Mouse (Mus musculus): ENCODE data around the gene Def8. TPM values are rescaled to one million over a fixed set of nuclear protein-coding genes. Genes with fewer than 3 reads are reported as not detected.
"Not testable (repeated sequence)": the region's sequence is repeated elsewhere in the genome, so short reads cannot be mapped to it uniquely, and the experiment has no call there.

The Def8 gene
- polyA plus RNA-seq, 1 experiment from 2014 or later, result 13.0 TPM

DNA sequence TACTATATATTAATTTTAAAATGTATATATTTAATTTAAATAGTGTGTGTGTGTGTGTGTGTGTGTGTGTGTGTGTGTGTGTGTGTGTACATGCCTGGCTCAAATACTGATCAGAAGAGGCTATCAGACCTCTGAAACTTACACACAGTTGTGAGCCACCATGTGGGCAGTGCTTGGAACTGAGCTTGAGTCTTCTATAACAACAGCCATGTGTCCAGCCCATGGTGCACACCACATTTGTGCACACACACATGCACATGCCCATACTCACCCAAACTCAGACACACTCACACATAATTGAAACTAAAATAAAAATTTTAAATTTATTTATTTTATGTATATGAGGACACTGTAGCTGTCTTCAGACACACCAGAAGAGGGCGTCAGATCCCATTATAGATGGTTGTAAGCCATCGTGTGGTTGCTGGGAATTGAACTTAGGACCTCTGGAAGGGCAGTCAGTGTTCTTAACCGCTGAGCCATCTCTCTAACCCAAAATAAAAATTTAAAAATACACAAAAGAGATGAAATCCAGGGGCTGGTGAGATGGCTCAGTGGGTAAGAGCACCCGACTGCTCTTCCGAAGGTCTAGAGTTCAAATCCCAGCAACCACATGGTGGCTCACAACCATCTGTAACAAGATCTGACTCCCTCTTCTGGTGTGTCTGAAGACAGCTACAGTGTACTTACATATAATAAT, 8.2 kb upstream of the Def8 start:
- H3K4me3 ChIP-seq (replicated peaks); H3K27ac ChIP-seq; H3K36me3 ChIP-seq; H3K9me3 ChIP-seq (replicated peaks); DNase-seq; H3K4me2 ChIP-seq; H3K9ac ChIP-seq; ATAC-seq (ENCODE audit: low read depth): not testable (repeated sequence)
- 66% methylated on average over 5 of the region's 5 CpGs for WGBS (ENCODE audit: insufficient replicate concordance)
- peaks cover 60% of the 10 kb centered on the region for H3K4me1 ChIP-seq (replicated peaks)
- H3K27me3 ChIP-seq, result peaks cover 41% of the 10 kb centered on the region

- H3K9ac ChIP-seq, result peak overlapping the region; percentile 39; the same call in 1 of the 2 replicates
- peak overlapping the region; percentile 34 for H3K4me2 ChIP-seq
- no peaks in the 10 kb centered on the region for H3K9me3 ChIP-seq (replicated peaks)
- H3K36me3 ChIP-seq, result no peaks in the 10 kb centered on the region
- 22% methylated on average over 8 of the region's 8 CpGs for WGBS (ENCODE audit: insufficient replicate concordance)
- no peak overlapping the region for H3K4me3 ChIP-seq (replicated peaks)
- H3K4me1 ChIP-seq (replicated peaks), result peaks cover 50% of the 10 kb centered on the region
- peaks cover 30% of the 10 kb centered on the region for H3K27me3 ChIP-seq
- DNase-seq, result peak; percentile 46
- ATAC-seq (ENCODE audit: low read depth), result peak; percentile 87
- peak overlapping the region; percentile 73 for H3K27ac ChIP-seq
Measured at GRCm38 (mm10) chr8:123415967-123416943, 7.1 kb upstream of the Def8 start.

DNA sequence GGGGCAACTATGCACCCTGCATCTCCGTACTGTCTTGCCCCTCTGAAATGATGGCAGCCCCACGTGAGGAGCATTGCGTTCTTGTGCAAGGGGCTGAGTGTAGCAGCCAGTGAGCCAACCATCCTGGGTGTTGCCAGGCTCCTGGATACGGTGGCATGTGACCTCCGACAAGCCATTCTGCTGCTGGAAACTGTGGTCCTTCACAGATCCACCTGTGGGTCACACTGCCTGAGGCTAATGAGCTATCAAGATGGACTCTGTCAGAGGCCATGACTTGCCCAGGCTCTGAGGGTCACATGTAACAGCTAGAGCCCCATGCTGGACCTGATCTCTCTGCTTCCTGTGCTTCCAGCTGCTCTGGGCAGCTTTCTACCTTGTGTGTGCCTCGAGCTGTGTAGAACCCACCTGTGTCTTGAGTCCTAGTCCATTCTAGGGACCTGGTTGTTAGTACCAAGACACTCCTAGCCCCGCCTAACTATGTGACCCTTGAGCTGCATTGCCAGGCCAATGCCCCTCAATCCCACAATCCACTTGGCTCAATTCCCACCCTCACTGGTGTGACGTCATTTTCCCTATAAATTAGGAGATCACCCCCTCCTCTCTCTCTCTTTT, 6.3 kb upstream of the Def8 start:
- WGBS (ENCODE audit: insufficient replicate concordance), result 54% methylated on average over 8 of the region's 8 CpGs
- no peaks in the 10 kb centered on the region for H3K9me3 ChIP-seq (replicated peaks)
- peaks cover 22% of the 10 kb centered on the region for H3K27me3 ChIP-seq
- H3K4me3 ChIP-seq (replicated peaks), result no peak overlapping the region
- peaks cover 48% of the 10 kb centered on the region for H3K4me1 ChIP-seq (replicated peaks)
- DNase-seq (no peak), ATAC-seq (ENCODE audit: low read depth) (peak; percentile 46)
- peak overlapping the region; percentile 39; the same call in 1 of the 2 replicates for H3K9ac ChIP-seq
- H3K36me3 ChIP-seq, result no peaks in the 10 kb centered on the region
- H3K27ac ChIP-seq, result peak overlapping the region; percentile 69
- peak overlapping the region; percentile 34 for H3K4me2 ChIP-seq

DNA sequence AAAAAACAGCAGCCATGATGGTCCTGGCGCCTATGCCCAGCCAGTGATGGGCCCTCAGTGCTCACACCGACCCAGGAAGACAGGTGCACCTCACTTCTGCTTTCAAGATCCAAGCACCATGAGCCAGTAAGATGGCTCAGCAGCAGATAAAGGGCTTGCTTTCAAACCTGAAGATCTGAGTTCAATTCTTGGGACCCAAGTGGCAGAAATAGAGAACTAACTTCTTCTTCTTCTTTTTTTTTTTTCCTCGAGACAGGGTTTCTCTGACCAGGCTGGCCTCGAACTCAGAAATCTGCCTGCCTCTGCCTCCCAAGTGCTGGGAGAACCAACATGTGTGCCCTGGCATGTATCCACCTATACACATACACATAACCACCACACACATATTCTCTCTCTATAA, 3.6 kb upstream of the Def8 start:
- H3K36me3 ChIP-seq, result no peaks in the 10 kb centered on the region
- no peak overlapping the region for H3K4me2 ChIP-seq
- peaks cover 32% of the 10 kb centered on the region for H3K4me1 ChIP-seq (replicated peaks)
- no peak for DNase-seq
- H3K4me3 ChIP-seq (replicated peaks), result no peak overlapping the region
- no peak overlapping the region for H3K9ac ChIP-seq
- 61% methylated on average over 4 of the region's 4 CpGs for WGBS (ENCODE audit: insufficient replicate concordance)
- ATAC-seq (ENCODE audit: low read depth), result no peak
- no peaks in the 10 kb centered on the region for H3K9me3 ChIP-seq (replicated peaks)
- no peak overlapping the region for H3K27ac ChIP-seq
- no peaks in the 10 kb centered on the region for H3K27me3 ChIP-seq

GRCm38 (mm10) chr8:123420525-123421281, 2.6 kb upstream of the Def8 start:
- 84% methylated on average over 34 of the region's 34 CpGs for WGBS (ENCODE audit: insufficient replicate concordance)
- H3K27me3 ChIP-seq, result no peaks in the 10 kb centered on the region
- DNase-seq (no peak), ATAC-seq (ENCODE audit: low read depth) (no peak)
- no peaks in the 10 kb centered on the region for H3K9me3 ChIP-seq (replicated peaks)
- no peak overlapping the region for H3K9ac ChIP-seq
- H3K4me3 ChIP-seq (replicated peaks), result no peak overlapping the region
- no peak overlapping the region for H3K4me2 ChIP-seq
- H3K4me1 ChIP-seq (replicated peaks), result peaks cover 32% of the 10 kb centered on the region
- H3K27ac ChIP-seq, result no peak overlapping the region
- H3K36me3 ChIP-seq, result no peaks in the 10 kb centered on the region

- DNase-seq (no peak), ATAC-seq (ENCODE audit: low read depth) (no peak)
- WGBS (ENCODE audit: insufficient replicate concordance), result 73% methylated on average over 19 of the region's 19 CpGs
- H3K4me3 ChIP-seq (replicated peaks), result no peak overlapping the region
- no peak overlapping the region for H3K9ac ChIP-seq
- H3K27ac ChIP-seq, result no peak overlapping the region
- H3K36me3 ChIP-seq, result no peaks in the 10 kb centered on the region
- H3K27me3 ChIP-seq, result no peaks in the 10 kb centered on the region
- H3K4me2 ChIP-seq, result no peak overlapping the region
- H3K9me3 ChIP-seq (replicated peaks), result peaks cover 1% of the 10 kb centered on the region; the same call in 1 of the 2 replicates
- H3K4me1 ChIP-seq (replicated peaks), result peaks cover 30% of the 10 kb centered on the region
Measured at GRCm38 (mm10) chr8:123421325-123421724, 2.0 kb upstream of the Def8 start.

- peak; percentile 60; the same call in 1 of the 2 replicates for ATAC-seq (ENCODE audit: low read depth)
- Histone ChIP-seq H3K9ac (no peak overlapping the region), H3K27me3 (no peaks in the 10 kb centered on the region), H3K9me3 (replicated peaks) (peaks cover 10% of the 10 kb centered on the region), H3K4me3 (replicated peaks) (peak overlapping the region; percentile 21), H3K27ac (no peak overlapping the region), H3K36me3 (no peaks in the 10 kb centered on the region), H3K4me1 (replicated peaks) (peaks cover 21% of the 10 kb centered on the region), H3K4me2 (peak overlapping the region; percentile 51)
- 2% methylated on average over 17 of the region's 17 CpGs for WGBS (ENCODE audit: insufficient replicate concordance)
- DNase-seq, result peak; percentile 57
Measured at GRCm38 (mm10) chr8:123422056-123422780, 1.1 kb upstream of the Def8 start.

DNA sequence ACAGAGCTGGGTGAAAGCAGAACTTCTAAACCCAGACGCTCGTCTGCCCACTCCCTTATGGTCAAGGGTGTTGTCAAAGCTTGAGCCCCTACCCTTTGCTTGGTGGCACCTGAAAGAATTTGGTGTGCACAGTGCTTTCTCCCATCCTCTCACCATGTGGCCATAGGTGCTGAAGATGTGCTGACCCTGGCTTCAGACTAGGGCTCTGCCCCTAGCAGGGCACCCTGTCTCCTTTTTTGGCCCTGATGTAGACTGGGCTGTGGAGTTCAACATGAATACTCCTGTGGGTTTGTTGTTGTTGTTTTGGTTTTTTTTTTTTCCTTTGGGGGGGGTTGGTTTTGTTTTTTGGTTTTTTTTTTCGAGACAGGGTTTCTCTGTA, 557 bp upstream of the Def8 start:
- no peak overlapping the region for H3K4me3 ChIP-seq (replicated peaks)

DNA sequence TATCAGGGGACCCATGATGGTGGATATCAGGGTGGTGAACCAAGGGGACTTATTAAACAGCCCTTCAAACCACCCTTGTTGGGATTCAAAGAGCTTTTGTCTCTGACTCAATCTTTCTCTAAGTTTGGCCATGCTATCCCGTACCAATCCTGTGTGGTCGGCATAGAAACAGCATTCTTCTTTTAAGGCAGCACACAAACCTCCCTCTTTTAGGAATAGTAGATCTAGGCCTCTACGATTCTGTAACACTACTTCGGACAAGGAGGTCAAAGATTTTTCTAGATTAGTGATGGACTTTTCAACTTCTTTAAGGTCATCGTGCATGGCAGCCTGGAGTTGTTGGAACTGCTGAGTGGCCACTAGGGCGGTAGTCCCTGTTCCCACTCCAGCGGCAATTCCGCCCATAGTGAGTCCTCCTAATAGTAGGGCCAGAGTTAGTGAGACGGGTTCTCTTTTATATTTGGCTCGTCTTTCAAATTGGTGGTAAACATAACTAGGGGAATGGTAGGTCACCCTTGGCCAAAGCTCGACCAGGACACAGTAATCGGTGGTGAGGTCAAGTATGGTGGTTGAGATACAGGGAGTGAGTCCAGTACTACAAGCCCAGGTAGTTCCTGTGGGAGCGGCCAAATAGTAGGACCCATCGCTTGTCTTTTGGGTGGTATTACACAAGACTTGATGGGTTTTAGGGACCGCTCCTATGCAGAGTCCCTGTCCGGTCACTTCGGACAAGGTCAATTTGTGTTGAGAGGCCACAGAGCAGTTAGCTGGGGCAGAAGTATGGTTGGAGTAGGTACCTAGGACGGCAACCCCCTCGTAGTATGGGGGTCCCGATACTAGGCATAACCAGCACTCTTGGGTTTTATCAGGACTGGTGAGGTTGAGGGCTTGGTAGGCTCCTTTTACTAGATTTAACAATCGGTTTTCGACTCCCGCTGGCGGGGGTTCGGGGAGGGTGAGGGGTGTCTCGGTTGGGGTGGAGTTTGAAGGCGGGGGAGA, 3.5 kb downstream of the Def8 start:
- H3K27me3 ChIP-seq, result no peaks in the 10 kb centered on the region
- ATAC-seq (ENCODE audit: low read depth) (no peak), DNase-seq (no peak)
- H3K4me3 ChIP-seq (replicated peaks), result no peak overlapping the region
- peaks cover 7% of the 10 kb centered on the region for H3K4me1 ChIP-seq (replicated peaks)
- H3K27ac ChIP-seq, result no peak overlapping the region
- H3K4me2 ChIP-seq, result no peak overlapping the region
- H3K9me3 ChIP-seq (replicated peaks), result peaks cover 50% of the 10 kb centered on the region
- peaks cover 8% of the 10 kb centered on the region; the same call in 1 of the 2 replicates for H3K36me3 ChIP-seq
- no peak overlapping the region for H3K9ac ChIP-seq
- 86% methylated on average over 27 of the region's 27 CpGs for WGBS (ENCODE audit: insufficient replicate concordance)

More for the DNA sequence above, 557 bp upstream of the Def8 start:
- ATAC-seq (ENCODE audit: low read depth) (peak; percentile 39; the same call in 1 of the 2 replicates), DNase-seq (no peak)
- Histone ChIP-seq H3K4me1 (replicated peaks) (peaks cover 16% of the 10 kb centered on the region), H3K36me3 (no peaks in the 10 kb centered on the region; the same call in 1 of the 2 replicates), H3K9me3 (replicated peaks) (peaks cover 16% of the 10 kb centered on the region), H3K9ac (no peak overlapping the region), H3K27me3 (no peaks in the 10 kb centered on the region), H3K4me2 (peak overlapping the region; percentile 51), H3K27ac (no peak overlapping the region)
- 10% methylated on average over 3 of the region's 3 CpGs for WGBS (ENCODE audit: insufficient replicate concordance)

Measured in liver, embryonic 13.5 days (tissue).